Mouse (Mus musculus) frontal cortex, adult (tissue): ENCODE results near the gene Hba-a2.
"Not testable (repeated sequence)": the region's sequence is repeated elsewhere in the genome, so short reads cannot be mapped to it uniquely, and the experiment has no call there.

Source experiments
- ATAC-seq: cut with Nextera tagmentation; 2 replicates; pipeline ENCODE4 v1.9.2; 2017; ENCODE audit warnings: mild to moderate bottlenecking, moderate library complexity, mixed read lengths; ENCODE audit not compliant: low TSS enrichment

Gene Hba-a2

DNA sequence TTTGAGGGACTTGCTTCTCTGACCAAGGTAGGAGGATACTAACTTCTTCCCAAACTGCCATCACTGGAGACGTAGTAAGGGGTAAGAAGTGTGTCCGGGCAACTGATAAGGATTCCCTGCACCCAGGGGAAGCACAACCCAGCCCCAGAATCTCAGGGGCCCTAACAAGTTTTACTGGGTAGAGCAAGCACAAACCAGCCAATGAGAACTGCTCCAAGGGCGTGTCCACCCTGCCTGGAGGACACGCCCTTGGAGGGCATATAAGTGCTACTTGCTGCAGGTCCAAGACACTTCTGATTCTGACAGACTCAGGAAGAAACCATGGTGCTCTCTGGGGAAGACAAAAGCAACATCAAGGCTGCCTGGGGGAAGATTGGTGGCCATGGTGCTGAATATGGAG is at the start of gene Hba-a2:
Gene Hba-a2 (plus strand): TSS at position 287 of the 400 bp plus-strand sequence.
- ATAC-seq, result not testable (repeated sequence)

DNA sequence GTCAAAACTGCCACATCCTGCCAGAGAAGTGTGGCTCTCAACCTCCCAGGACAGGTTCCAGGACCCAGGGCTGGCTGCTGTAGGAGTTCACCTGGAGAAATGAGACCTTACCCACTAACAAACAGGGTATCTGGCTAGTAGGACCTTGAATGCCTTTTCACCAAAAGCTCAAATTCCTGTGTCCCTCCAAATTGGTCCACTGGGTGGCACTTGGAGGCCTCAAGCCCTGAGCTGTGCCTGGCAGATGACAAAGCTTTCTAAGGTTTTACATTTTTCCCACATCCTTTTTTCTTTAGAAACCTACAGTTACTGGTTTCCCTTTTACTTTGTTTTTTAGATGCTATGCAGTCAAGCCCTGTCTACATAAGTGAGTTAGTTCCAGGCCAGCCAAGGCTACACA is 49.2 kb upstream of the Hba-a2 start:
- no peak for ATAC-seq

DNA sequence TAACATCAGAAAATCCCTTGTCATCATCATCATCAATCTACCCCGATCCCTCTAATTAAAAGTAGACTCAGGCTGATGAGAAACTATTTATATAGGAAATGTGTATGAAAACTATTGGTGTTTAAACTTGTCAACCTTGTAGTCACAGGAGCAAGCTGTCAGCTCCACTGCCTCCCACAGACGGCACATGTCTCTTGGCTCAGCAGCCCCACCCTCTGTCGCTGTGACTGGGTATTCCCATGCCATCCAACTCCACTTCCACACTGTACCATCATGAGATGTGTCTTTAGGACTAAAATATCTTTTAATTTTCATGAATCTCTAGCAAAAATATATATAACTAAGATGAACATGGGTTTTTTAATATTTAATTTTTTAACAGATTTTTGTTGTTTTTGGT is 47.9 kb upstream of the Hba-a2 start:
- no peak for ATAC-seq

GRCm38 (mm10) chr11:32250880-32251763 is 45.2 kb upstream of the Hba-a2 start:
- ATAC-seq, result peak; percentile 70

- ATAC-seq, result no peak
Observed at GRCm38 (mm10) chr11:32253121-32253520, 43.2 kb upstream of the Hba-a2 start.

GRCm38 (mm10) chr11:32256146-32256545 is 40.1 kb upstream of the Hba-a2 start:
- no peak for ATAC-seq

- no peak for ATAC-seq
Observed at GRCm38 (mm10) chr11:32256566-32256965, 39.7 kb upstream of the Hba-a2 start.

- ATAC-seq, result no peak
Observed at GRCm38 (mm10) chr11:32262674-32263415, 33.4 kb upstream of the Hba-a2 start.

GRCm38 (mm10) chr11:32265117-32265738 is 31.1 kb upstream of the Hba-a2 start:
- no peak for ATAC-seq

GRCm38 (mm10) chr11:32266194-32266593 is 30.1 kb upstream of the Hba-a2 start:
- ATAC-seq, result no peak

DNA sequence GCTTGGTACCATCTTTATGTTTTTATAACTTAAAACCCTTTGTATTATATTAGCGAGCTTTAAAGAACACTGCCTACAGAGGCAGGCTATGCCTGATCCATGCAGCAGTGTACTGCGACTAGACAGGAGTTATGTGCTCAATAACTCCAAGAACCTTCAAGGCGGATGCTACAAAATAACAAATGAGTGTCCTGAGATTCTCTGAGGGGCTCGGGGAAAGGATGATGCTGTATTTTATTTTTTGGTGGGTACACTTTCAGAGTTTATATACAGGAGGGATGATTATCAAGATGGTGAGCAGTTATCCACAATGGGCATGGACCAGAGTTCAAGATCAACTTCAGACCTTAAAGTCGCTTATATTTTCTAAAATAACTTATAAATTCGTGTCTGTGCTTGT is 29.5 kb upstream of the Hba-a2 start:
- ATAC-seq, result no peak

DNA sequence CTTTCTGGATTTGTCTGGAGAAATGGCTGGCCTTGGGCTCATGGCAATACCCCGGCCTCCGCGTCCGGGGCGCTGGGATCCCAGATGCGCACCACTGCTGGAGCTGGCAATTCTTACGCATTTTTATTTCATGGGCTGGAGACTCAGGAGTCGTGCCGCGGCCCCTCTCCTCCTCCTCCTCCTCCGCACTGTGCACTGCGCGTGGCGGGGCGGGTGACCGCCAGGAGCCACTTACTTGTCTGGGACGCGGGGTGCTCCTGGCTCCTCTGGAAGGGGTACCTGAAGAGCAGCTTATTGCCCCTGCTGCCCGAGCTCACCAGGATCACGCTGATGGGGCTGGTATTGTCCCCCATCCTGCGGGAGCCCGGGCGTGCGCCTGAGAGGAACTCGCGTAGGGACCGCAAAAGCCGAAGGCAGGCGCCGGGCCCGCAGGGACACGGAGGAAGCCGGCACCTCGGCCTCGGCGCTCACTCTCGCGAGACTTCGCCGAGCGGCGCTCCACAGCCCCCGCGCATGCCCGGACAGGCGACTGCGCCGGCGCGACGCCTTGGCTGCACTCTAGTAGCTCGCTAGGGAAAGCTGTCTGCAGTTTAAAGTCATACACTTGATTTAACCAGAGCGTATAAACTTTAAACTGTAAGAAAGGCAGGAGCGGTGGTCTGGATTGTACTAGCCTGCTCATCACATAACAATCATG is 29.0 kb upstream of the Hba-a2 start, which contains the start of gene Nprl3:
Gene Nprl3 (minus strand): TSS at position 520 of the 697 bp plus-strand sequence.
- ATAC-seq, result peak; percentile 99

DNA sequence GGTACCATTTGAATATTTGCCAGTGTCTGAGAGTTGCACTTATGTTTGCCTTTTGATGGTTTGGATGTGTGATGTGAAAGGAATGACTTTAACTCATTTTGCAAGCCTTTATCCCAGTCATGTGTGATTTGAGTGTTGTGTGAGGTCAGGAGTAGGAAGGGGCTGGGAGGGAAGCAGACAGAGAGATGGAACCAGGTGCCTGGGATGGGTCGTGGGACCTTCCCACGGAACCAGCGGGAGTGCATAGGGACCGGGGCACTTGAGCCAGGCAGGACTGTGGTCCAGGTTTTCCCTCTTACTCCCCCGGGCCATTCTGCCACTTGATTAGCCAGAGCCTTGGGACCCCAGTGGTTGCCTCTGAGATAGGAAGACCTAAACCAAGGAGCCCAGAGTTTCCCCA is 28.3 kb upstream of the Hba-a2 start:
- ATAC-seq, result no peak; the same call in 1 of the 2 replicates

DNA sequence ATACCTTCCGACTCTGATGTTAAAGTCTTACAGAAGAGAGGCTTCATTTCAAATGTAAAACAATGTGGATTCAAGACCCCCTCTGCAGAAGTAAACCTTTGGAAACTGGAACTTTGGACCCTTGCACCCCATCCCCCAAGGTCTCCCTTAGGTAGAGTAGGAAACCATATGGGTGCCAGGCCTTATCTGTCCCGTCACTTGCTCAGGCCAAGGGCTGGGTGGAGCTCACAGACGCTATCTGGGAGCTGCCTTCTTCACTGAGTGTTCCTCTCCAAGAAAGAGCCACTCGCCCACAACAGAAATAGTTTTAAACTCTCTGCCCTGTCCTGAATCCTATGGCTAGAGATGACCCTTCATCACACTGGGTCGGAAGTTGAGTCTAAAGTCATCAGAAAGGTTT is 27.3 kb upstream of the Hba-a2 start:
- no peak for ATAC-seq

- no peak for ATAC-seq
Observed at GRCm38 (mm10) chr11:32271178-32271577, 25.1 kb upstream of the Hba-a2 start.

- ATAC-seq, result no peak
Observed at GRCm38 (mm10) chr11:32276347-32276746, 19.9 kb upstream of the Hba-a2 start, which contains the start of gene Hba-x. Gene Hba-x, plus strand, starts transcription at chr11:32276400.

- no peak for ATAC-seq
Observed at GRCm38 (mm10) chr11:32277736-32278457, 18.4 kb upstream of the Hba-a2 start.

DNA sequence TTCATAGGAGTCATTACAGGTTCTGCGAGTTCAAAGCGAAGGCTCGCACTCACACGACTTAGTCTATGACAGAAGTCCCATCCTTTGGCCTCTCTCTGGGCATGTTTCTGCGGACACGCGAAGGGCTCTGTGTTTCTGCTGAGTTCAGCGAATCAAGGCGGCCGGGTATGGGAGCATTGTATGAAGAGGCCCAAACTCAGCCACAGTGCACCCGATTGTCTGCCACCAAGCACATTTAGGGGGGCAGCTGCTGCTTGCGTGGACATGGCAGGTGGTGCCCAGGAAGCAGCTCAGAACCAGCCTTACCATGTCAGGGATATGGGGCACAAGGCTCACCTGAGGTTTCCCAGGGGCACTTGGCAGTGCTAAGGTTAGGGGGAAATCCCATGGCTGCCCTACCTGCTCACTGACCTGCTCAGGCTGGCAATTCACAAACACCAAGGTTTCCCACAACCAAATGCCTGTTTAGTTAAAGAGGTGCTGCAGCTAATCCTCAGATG is 17.8 kb upstream of the Hba-a2 start:
- ATAC-seq, result no peak

DNA sequence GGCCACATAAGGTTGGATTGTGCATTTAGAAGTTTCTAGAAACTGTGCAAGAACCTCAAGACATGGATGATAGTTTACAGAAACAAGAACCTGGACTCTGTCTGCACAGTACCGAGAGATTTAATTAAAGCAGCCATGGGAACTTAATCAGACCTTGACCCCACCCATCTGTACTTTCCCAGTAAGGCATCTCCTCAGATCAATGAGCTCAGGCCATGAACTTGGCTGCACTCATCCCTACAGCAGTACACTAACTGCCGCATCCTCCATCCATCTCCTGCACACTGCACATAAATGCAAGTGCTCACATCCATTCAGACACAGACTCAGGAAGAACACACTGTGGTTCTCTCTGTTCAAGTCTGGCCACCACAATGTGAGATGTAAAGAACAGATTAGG is 15.6 kb upstream of the Hba-a2 start:
- ATAC-seq, result no peak

DNA sequence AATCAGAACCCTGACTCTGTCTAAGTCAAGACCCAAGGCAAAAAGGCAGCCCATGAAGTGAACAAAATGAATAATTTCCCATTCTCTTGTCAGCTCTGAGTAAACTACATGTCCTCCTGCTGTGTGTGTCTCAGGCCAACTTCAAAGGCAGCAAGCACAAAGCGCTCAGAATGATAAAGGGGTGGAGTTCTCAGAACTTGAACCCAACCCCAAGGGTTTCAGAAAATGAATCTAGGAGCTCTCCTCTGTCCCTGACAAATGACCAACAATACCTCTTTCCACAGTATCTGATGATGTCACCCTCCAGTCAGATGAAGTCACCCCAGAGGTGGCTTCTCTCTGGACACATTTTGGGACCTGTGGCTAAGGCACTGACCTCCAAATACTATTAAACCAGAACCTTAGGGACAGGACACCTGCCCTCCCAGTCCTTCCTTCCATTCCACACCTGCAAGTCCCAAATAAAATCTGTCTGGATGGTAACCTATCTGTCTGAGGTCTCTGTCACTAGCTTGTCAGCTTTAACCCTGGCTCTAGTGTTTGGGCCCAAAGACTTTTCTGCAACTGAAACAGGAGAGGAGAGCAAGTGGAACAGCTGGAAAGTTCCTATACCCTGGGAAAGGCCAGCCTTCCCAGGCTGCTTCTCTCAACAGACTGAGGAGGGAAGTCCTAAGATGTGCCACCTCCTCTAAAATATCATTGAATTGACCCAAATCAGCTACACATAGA is 14.7 kb upstream of the Hba-a2 start:
- no peak for ATAC-seq
